Mouse (Mus musculus) hindbrain, postnatal 0 days (tissue): ENCODE data around the gene Gria3. TPM values are rescaled to one million over a fixed set of nuclear protein-coding genes. Genes with fewer than 3 reads are reported as not detected.

Source experiments
- ATAC-seq: fragments of 200-750 bp; cut with Nextera tagmentation; 2 replicates; pipeline ENCODE4 v1.8.0; 2017; ENCODE audit warnings: mild to moderate bottlenecking, moderate TSS enrichment, moderate library complexity
- DNase-seq: peaks from one replicate; pipeline ENCODE4 v3.0.0-alpha.2; 2015; ENCODE audit warnings: low spot score
- H3K27ac ChIP-seq: fragments of 300-500 bp; sonication (generic); 2 replicates; pipeline ENCODE4 v1.5.1; 2014; ENCODE audit warnings: mild to moderate bottlenecking
- H3K27me3 ChIP-seq: fragments of 300-500 bp; sonication (generic); 2 replicates; pipeline ENCODE4 v1.6.1; 2014; ENCODE audit warnings: low read length, mixed read lengths; ENCODE audit not compliant: insufficient read depth
- H3K36me3 ChIP-seq: fragments of 300-500 bp; sonication (generic); 2 replicates; pipeline ENCODE4 v1.6.1; 2014; ENCODE audit warnings: low read length, mixed read lengths; ENCODE audit not compliant: insufficient read depth
- H3K4me1 ChIP-seq: fragments of 300-500 bp; sonication (generic); 2 replicates; pipeline ENCODE4 v1.6.1; 2014; ENCODE audit warnings: antibody characterized with exemption, low read length, mixed read lengths; ENCODE audit not compliant: insufficient read depth
- H3K4me2 ChIP-seq: fragments of 300-500 bp; sonication (generic); 2 replicates; pipeline ENCODE4 v1.6.1; 2014; ENCODE audit warnings: low read depth, mild to moderate bottlenecking, low read length, moderate library complexity, mixed read lengths
- H3K4me3 ChIP-seq: fragments of 300-500 bp; sonication (generic); 2 replicates; pipeline ENCODE4 v1.5.1; 2014; ENCODE audit warnings: low read length
- H3K9ac ChIP-seq: fragments of 300-500 bp; sonication (generic); replicated peaks from 2 replicates; pipeline ENCODE4 v1.6.1; 2014; ENCODE audit warnings: mild to moderate bottlenecking, low read length, moderate library complexity, mixed read lengths
- H3K9me3 ChIP-seq: fragments of 300-500 bp; sonication (generic); 2 replicates; pipeline ENCODE4 v1.6.1; 2016; ENCODE audit warnings: low read length, mixed read lengths
- CTCF ChIP-seq: IDR thresholded peaks from 2 replicates; pipeline ENCODE4 v1.5.1; 2016; ENCODE audit warnings: antibody characterized with exemption, control low read depth, low read depth
- WGBS: fragments of 180-500 bp; shearing (Covaris S2); extraction: QIAGEN DNeasy Blood & Tissue Kit; methylation state at CpG from one replicate; pipeline ENCODE4 v1.1.7; 2014; 5-methylcytosine and 5-hydroxymethylcytosine counted together
- microRNA-seq, 2 experiments: library from miRNA; unstranded; fragments of <30 nt; microRNA quantifications; one replicate each; pipeline ENCODE4; 2016
- polyA plus RNA-seq: library from polyadenylated mRNA; unstranded; fragments of >200 nt; fragmentation: Nextera tagmentation; extraction: Ambion mirVana; gene quantifications from 2 replicates; pipeline ENCODE4 v1.2.1, GENCODE M21; 2015
- total RNA-seq: library from RNA; depleted of rRNA; stranded (reverse); fragments of >200 nt; gene quantifications from 2 replicates; pipeline ENCODE4 v1.2.3, GENCODE M21; 2014

The Gria3 gene
- total and polyA plus RNA-seq, 2 experiments from 2014 or later = 15.3 to 17.1 TPM

DNA sequence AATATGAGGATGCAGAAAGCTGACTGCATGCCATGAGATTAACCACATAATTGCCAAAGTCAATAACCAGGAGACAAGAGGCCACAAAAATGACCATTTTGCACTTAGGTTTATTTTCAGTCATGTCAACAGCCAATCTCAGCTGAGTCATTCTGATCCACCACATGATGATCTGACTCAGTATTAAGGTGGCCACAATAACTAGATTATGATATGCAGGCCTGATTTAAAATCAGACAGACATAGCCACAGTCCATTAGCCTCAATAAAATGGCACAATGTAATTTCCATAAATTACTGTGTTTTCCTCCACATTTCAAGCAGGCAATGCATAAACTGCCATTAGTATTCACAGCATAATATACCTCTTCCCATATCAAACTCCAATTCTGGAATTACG lies 216.3 kb downstream of the Gria3 start:
- Histone ChIP-seq H3K9ac (no peak overlapping the region), H3K4me1 (no peaks in the 10 kb centered on the region), H3K4me2 (no peak overlapping the region), H3K36me3 (no peaks in the 10 kb centered on the region), H3K27me3 (no peaks in the 10 kb centered on the region), H3K4me3 (no peak overlapping the region), H3K27ac (no peak overlapping the region), H3K9me3 (no peaks in the 10 kb centered on the region)
- 81% methylated on average over 1 of the region's 1 CpGs for WGBS
- no peak for TF ChIP-seq CTCF
- ATAC-seq (no peak), DNase-seq (no peak)

DNA sequence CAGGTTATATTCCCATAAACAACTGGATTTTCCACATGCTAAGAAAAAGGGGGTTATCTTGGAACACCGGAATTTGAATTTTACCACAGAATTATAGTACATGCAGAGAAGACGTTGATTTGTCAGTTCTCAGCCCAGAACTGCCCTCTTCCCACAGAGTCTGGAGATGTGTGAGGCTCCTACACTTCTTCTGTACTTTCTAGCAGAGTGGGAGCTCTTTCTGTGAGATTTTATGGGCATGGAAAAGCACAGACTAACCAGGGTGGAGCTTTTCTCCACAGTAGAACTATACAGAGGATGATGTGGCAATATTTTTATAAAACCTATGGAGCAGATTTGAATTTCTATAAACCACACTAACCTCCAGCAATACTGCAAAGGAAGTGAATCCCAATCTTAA lies 217.7 kb downstream of the Gria3 start:
- Histone ChIP-seq H3K9ac (no peak overlapping the region), H3K4me2 (no peak overlapping the region), H3K36me3 (no peaks in the 10 kb centered on the region), H3K9me3 (no peaks in the 10 kb centered on the region), H3K4me3 (no peak overlapping the region), H3K27ac (no peak overlapping the region), H3K27me3 (no peaks in the 10 kb centered on the region), H3K4me1 (no peaks in the 10 kb centered on the region)
- TF ChIP-seq CTCF = no peak
- ATAC-seq (no peak), DNase-seq (no peak)
- 82% methylated on average over 2 of the region's 2 CpGs for WGBS

DNA sequence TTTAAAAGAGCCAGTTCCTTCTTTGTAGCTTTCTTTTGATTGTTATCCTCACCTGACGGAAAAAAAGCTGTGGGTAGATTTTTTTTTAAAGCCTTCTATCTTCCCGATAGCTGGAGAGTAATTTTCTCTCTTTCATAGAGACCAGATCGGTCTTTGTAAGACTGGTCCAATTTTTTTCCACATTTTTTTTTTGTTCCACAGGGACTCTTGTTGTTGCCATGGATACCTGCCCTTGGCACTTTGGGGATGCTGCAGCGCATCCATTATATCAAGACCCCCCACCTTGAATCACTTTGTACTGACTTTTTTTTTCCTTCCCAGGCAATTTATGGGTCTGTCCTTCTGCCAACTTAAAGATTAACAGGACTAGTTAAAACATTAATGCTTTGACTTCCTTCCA lies 232.9 kb downstream of the Gria3 start:
- ATAC-seq (no peak), DNase-seq (peak; percentile 23)
- TF ChIP-seq CTCF = no peak
- 48% methylated on average over 4 of the region's 4 CpGs for WGBS
- H3K4me3 ChIP-seq = no peak overlapping the region
- no peak overlapping the region for H3K9ac ChIP-seq
- H3K4me1 ChIP-seq = no peaks in the 10 kb centered on the region
- no peaks in the 10 kb centered on the region for H3K36me3 ChIP-seq
- no peaks in the 10 kb centered on the region for H3K9me3 ChIP-seq
- no peak overlapping the region for H3K27ac ChIP-seq
- no peak overlapping the region for H3K4me2 ChIP-seq
- no peaks in the 10 kb centered on the region for H3K27me3 ChIP-seq

DNA sequence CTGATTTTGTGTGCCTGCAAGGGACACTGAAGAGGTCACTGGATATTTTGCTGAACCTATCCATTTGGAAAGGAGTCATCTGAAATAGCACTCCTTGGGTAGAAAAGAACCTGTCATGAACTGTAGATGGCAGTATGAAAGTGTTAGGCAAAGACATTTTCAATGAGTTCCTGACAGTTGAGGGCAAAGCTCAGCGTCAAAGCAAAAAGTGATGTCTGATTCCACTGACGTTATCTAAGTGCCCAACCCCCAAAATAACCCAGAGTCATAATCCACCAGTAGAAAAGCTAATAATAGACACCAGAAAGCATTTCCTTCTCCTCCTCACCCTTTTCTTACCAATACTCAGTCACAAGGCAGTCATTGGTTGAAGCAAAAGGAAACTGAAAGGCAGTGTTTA lies 244.3 kb downstream of the Gria3 start:
- Histone ChIP-seq H3K4me3 (no peak overlapping the region), H3K36me3 (no peaks in the 10 kb centered on the region), H3K27me3 (no peaks in the 10 kb centered on the region), H3K4me2 (no peak overlapping the region), H3K27ac (no peak overlapping the region), H3K9ac (no peak overlapping the region), H3K9me3 (no peaks in the 10 kb centered on the region), H3K4me1 (no peaks in the 10 kb centered on the region)
- DNase-seq = no peak
- no peak for TF ChIP-seq CTCF
- no peak for ATAC-seq
- WGBS = 53% methylated on average over 2 of the region's 2 CpGs

DNA sequence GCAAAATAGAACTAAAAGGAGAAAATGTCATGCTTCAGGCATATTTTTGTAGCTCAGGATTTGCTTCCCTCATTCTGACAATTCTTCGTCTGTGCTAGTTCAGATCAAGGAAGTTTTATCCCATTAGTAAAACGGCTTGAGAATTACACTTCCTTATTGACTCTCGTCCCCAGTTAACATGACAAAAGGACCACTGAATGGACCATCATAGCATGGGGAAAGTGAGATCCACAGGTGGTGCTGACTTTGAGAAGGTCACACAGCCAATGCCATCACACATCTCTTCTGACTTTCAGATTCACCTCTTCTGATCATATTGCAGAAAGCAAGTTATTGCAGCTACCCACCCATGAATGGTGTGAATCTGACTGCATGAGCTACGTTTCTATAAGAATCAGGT lies 257.1 kb downstream of the Gria3 start:
- no peak for TF ChIP-seq CTCF
- H3K9me3 ChIP-seq = no peaks in the 10 kb centered on the region
- H3K9ac ChIP-seq = no peak overlapping the region
- 57% methylated on average over 4 of the region's 4 CpGs for WGBS
- H3K4me2 ChIP-seq = no peak overlapping the region
- DNase-seq (no peak), ATAC-seq (no peak)
- H3K36me3 ChIP-seq = no peaks in the 10 kb centered on the region
- no peak overlapping the region for H3K27ac ChIP-seq
- H3K4me1 ChIP-seq = no peaks in the 10 kb centered on the region
- no peak overlapping the region for H3K4me3 ChIP-seq
- H3K27me3 ChIP-seq = no peaks in the 10 kb centered on the region

DNA sequence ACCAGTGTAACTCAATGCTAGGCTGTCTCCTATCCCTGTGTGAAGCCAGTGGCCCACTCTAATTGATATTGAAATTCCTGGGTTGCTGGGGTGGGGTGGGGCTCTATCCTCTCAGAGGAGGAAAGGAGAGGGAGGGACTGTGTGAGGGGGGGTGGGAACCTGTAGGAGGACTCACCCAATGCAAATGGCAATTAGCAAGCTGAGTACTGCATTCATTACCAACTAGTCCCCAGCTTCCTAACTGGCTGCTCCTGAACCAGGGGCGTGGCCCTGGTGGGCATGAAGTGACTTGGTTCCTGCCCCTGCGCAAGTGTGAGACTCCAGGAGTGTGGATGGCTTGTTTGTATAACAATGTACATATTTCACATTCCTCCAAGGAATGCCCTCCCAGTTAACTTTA lies 288.2 kb downstream of the Gria3 start:
- 79% methylated on average over 2 of the region's 2 CpGs for WGBS

DNA sequence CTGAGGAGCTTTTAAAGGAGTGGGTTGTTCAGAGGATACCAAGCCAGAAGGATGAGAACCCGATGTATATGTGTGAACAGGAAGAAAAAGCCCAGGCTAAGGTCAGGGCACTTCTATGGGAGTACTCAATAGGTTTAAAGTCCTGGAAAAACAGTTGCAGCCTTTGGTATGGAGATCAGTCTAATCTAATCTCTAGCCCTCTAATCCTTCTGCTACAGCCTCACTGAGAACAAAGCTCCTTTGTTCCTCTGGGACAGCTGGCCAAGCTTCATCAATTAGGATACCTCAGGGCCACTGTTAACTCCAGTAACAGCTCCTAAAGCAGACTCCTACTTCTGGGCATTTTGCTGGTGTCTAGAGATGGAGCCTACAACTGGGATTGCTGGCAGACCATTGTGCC lies 291.4 kb downstream of the Gria3 start:
- Histone ChIP-seq H3K9me3 (no peaks in the 10 kb centered on the region), H3K27ac (no peak overlapping the region), H3K4me3 (no peak overlapping the region), H3K4me2 (no peak overlapping the region), H3K9ac (no peak overlapping the region), H3K4me1 (no peaks in the 10 kb centered on the region), H3K27me3 (no peaks in the 10 kb centered on the region), H3K36me3 (no peaks in the 10 kb centered on the region)
- no peak for DNase-seq
- no peak for TF ChIP-seq CTCF
- WGBS = 33% methylated on average over 1 of the region's 1 CpGs
- ATAC-seq = no peak

More for the DNA sequence above, 288.2 kb downstream of the Gria3 start:
- Histone ChIP-seq H3K36me3 (no peaks in the 10 kb centered on the region), H3K4me1 (no peaks in the 10 kb centered on the region), H3K27ac (no peak overlapping the region), H3K9me3 (no peaks in the 10 kb centered on the region), H3K9ac (no peak overlapping the region), H3K27me3 (no peaks in the 10 kb centered on the region), H3K4me2 (no peak overlapping the region), H3K4me3 (no peak overlapping the region)
- no peak for TF ChIP-seq CTCF
- no peak for DNase-seq
- ATAC-seq = no peak

Small RNAs within 50 kb of the gene (microRNA-seq; reads per million reads assigned to microRNA genes)
- gene Gm22413 = 0 reads per million in 2 experiments
